Mouse (Mus musculus) cortical plate, adult 2 months (tissue): Measurements from ENCODE around the gene Sox6. TPM values are rescaled to one million over a fixed set of nuclear protein-coding genes. Genes with fewer than 3 reads are reported as not detected.

ENCODE experiments used
- H3K27ac ChIP-seq: fragments of 200-500 bp; 2 replicates; pipeline ENCODE4 v1.5.1; 2012; ENCODE audit warnings: low read length, control low read depth, inconsistent platforms; ENCODE audit not compliant: insufficient read depth
- H3K4me1 ChIP-seq: fragments of 200-500 bp; 2 replicates; pipeline ENCODE4 v1.6.1; 2011; ENCODE audit warnings: low read length; ENCODE audit not compliant: control insufficient read depth, insufficient read depth
- H3K4me3 ChIP-seq: fragments of 200-500 bp; 2 replicates; pipeline ENCODE4 v1.5.1; 2011; ENCODE audit warnings: mild to moderate bottlenecking, low read length, control low read depth; ENCODE audit not compliant: insufficient read depth
- CTCF ChIP-seq: fragments of 200-500 bp; IDR thresholded peaks from 2 replicates; pipeline ENCODE4 v1.5.1; 2011; ENCODE audit warnings: mild to moderate bottlenecking, control low read depth, low read length; ENCODE audit not compliant: insufficient read depth; ENCODE audit errors: extremely low read depth
- POLR2A ChIP-seq: fragments of 200-500 bp; IDR thresholded peaks from 2 replicates; pipeline ENCODE4 v1.6.1; 2011; ENCODE audit warnings: mild to moderate bottlenecking, low read length, control low read depth; ENCODE audit not compliant: insufficient read depth; ENCODE audit errors: extremely low read depth
- polyA plus RNA-seq: library from polyadenylated mRNA; depleted of rRNA; stranded (reverse); fragments of >200 nt; gene quantifications from 2 replicates; pipeline ENCODE4 v1.2.3, GENCODE M21; 2012

Gene Sox6
- polyA plus RNA-seq, 1 experiment: 9.8 TPM

DNA sequence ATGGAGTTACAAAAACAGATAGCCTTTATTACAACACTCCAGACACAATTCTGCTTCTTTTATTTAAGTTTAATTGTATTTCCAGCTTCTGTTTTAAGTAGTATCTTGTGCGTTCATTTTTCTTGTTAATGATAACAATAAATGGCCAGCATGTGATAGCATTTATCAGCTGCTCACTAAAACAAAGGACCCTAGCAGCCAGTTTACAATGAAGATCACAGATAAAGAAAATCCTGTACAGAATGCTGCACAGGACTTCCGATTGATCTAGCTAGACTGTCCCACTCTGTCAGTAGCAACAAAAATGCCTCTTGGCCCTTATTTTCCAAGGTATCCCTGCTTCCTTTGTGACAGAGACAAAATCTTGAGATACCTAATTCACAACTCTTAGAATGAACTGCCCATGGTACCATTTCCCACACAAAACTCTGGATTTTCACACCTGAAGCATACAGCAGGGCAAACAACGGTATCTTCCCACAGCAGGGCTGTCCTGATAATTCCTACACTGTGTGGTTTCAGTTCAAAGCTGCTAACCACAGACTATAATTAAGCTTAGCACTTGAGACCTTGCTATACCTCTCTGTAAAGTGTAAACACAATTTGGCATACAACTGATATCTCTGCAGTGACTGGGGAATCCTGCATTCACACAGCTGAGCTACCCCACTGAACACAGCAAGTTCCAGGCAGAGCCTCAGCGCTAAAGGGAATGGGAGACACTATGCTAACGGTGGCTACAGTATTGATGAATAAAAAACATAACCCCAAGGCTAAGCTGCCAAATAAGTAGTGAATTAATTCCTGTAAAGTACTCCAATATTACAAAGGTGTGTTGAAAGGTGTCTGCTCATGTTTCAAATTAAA lies 134.4 kb downstream of the Sox6 start:
- no peak for TF ChIP-seq CTCF
- Histone ChIP-seq H3K4me3 (no peak overlapping the region), H3K4me1 (no peaks in the 10 kb centered on the region), H3K27ac (no peak overlapping the region)

DNA sequence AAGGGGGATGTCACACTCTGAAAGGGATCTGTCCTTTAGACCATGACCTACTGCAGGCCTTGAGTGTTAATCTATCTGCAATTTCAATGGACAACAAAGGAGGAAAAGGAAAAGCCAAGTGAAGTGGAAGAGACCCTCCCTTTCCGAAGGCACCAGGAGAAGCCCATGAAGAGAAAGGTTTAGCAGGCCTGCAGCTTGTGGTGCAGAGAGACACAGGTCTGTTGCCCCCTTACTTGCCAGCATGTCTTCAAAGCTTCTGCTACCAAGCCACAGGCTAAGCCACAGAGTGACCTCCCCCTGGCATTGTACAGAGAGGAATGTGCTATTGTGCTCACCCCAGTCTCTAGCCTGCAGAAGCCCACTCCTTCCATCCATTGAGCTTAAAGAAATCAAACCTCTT lies 135.2 kb downstream of the Sox6 start:
- TF ChIP-seq POLR2A: no peak
- TF ChIP-seq CTCF: no peak

DNA sequence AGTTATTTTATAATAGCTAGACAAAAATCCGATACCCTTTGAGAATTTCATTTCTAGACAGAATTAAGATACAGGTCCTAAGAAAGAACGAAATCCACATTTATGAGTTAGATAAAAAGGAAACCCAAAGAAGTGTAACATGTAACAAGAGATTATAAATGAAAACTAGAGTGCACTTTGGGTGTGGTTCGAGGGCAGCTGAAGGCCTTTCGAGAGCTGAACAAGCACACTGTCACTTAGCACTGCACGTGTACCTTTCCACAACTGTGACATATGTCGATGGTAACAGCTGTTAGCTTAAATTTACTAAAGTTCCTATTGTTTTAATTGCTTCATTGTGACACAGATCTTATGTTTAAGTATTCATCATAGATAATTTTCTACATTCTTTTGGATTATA lies 142.8 kb downstream of the Sox6 start:
- no peak for TF ChIP-seq POLR2A
- no peak for TF ChIP-seq CTCF
- no peak overlapping the region for H3K4me3 ChIP-seq
- H3K27ac ChIP-seq: no peak overlapping the region
- H3K4me1 ChIP-seq: no peaks in the 10 kb centered on the region

More for the DNA sequence above, 135.2 kb downstream of the Sox6 start:
- no peak overlapping the region for H3K4me3 ChIP-seq
- H3K4me1 ChIP-seq: no peaks in the 10 kb centered on the region
- H3K27ac ChIP-seq: no peak overlapping the region

DNA sequence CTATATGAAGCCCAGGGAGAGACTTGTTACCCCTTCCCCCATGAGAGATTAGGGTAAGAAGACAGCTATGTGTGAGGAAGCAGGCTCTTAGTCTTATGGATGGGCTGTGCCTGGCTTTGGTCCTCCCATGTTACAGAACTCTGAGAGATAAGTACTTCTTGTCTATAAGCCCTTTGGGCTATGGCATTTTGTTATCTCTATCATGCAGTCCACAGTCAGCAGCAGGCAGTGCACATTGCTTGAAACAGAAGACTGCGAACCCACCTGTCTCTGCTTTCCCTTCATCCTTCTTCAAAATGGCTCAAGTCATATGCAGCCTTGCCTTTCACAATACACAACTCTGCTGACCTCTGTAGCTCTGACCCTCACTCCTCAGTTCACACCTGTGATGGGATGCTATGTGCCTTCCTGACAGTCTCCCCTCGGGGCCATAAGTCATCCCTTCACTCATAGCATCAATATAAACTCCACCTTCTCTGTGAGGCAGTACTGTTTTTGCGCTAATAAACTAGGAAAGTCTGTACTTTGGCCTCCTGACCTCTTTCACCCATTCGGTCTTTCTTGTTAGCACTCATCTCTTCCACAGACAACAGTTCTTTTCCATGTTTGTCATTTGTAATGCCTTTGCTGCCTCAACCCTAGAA lies 143.4 kb downstream of the Sox6 start:
- H3K4me1 ChIP-seq: no peaks in the 10 kb centered on the region
- no peak overlapping the region for H3K4me3 ChIP-seq
- TF ChIP-seq CTCF: no peak
- TF ChIP-seq POLR2A: no peak
- no peak overlapping the region for H3K27ac ChIP-seq

DNA sequence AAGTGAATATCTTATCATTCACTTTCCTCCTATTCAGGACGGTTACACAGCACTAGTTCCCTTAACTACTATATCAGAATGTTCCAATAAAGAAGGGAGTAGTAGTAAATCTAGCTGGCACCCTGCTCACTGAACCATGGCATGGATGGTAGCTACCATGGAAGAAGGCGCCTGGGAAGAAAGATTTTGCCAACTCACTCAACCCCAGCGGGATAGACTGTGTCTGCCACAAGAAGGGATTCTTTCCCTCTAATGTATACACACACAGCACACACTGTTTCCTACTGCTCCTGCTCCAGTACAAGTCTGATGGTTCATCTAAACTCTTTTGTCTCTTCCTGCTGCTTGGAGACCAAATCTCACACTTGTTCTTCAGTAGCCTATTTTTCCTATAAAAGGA lies 147.1 kb downstream of the Sox6 start:
- H3K4me3 ChIP-seq: no peak overlapping the region
- H3K4me1 ChIP-seq: no peaks in the 10 kb centered on the region
- no peak overlapping the region for H3K27ac ChIP-seq
- TF ChIP-seq CTCF (no peak), POLR2A (no peak)

DNA sequence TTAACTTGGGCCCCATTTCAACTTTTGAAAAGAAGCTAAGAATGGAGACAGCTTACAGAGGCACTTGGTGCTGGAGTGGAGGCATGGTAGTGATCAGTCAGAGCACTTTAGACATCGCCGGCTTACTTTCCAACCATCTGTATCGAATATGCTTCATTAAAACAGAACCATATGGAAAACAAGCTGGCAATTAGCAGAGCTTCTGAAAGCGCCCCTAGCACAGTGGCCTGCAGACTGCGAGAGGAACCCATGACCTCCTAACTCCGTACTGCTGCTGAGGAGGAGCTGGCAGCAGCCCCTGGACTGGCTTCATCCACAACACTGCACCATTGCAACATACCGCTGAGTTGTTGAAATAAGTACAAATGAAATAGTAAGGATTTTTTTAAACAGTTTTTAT lies 148.7 kb downstream of the Sox6 start:
- TF ChIP-seq POLR2A (no peak), CTCF (no peak)
- H3K27ac ChIP-seq: no peak overlapping the region
- H3K4me3 ChIP-seq: no peak overlapping the region
- H3K4me1 ChIP-seq: no peaks in the 10 kb centered on the region

DNA sequence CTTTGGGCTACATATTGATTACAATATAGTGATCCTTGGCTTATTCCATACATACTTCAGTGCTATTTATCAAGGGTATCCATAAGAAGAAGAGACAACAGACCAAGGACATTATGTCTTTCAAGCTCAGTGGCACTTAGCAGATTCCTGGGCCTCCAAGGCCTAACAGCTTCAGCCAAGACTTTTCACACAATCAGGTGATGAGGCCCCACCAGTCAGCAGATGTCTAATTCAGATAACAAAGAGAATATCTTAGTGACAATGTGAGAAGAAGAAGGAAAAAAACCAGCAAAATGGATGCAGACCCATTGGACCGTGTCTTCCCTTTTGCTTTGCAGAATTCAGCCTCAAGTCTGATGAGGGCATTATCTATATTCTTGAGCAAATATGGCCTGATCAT lies 150.0 kb downstream of the Sox6 start:
- no peak for TF ChIP-seq POLR2A
- no peak for TF ChIP-seq CTCF
- no peak overlapping the region for H3K4me3 ChIP-seq
- no peak overlapping the region for H3K27ac ChIP-seq
- H3K4me1 ChIP-seq: no peaks in the 10 kb centered on the region

DNA sequence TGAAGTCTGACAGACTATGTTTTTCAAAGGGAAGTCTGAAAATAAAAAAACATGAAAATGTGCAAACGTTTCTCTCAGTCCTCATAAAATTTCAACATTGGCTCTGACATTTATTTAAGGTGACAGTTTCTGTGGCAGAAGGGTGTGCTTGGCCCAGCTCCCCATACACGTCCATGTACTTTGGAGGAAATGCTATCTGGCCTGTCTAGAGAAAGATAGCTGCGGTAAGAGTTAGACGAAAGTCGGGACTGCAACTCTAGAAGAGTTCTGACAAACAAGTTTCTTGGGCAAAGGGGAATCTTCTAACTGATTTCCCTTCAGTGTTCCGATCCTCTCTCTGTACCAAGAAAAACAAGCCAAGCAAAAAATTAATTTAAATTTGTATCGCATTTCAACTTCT lies 150.5 kb downstream of the Sox6 start:
- Histone ChIP-seq H3K4me3 (no peak overlapping the region), H3K4me1 (no peaks in the 10 kb centered on the region), H3K27ac (no peak overlapping the region)
- TF ChIP-seq CTCF: no peak
- no peak for TF ChIP-seq POLR2A

DNA sequence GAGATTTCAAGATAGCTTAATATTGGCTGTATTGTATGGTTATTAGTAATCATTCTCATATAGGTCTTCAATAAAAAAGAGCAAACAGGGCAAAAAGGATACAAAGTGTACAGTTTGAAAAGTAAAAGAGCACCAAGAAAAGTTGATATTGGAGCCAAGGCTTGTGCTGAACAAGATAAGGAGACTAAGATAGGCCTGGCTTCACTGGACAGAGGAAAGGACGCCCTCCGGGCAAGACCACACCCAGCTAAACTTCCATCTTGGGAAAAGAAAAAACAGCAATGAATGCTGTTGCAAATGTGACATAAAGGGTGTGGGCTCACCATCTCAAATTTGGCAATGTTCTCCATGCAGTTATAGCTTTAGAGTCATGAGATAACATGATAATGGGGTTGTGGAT lies 165.7 kb downstream of the Sox6 start:
- TF ChIP-seq POLR2A (no peak), CTCF (no peak)
- no peak overlapping the region for H3K27ac ChIP-seq
- no peaks in the 10 kb centered on the region for H3K4me1 ChIP-seq
- H3K4me3 ChIP-seq: no peak overlapping the region

DNA sequence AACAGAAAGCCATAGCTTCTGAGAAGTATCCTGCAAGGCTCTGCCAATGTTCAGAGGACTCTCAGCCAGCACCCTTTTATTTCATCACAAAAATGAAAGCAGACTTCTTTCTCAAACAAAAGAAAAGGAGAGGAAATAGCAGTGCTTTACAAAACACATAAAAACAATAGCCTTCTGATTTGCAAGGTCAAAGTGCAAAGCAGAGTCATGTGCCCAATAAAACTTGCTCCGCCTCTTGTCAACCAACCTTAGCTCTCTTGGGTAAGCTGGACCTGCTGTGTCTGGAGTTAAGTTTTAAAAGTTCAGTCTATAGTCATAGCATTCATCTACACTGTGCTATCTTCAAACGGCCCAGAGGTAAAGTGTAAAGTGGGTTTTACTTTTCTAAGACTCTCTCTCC lies 170.1 kb downstream of the Sox6 start:
- no peak overlapping the region; the same call in 1 of the 2 replicates for H3K27ac ChIP-seq
- TF ChIP-seq CTCF: no peak
- no peak overlapping the region for H3K4me3 ChIP-seq
- H3K4me1 ChIP-seq: no peaks in the 10 kb centered on the region; the same call in 1 of the 2 replicates
